Mouse (Mus musculus): ENCODE measurements around the gene Sdk1. TPM values are rescaled to one million over a fixed set of nuclear protein-coding genes. Genes with fewer than 3 reads are reported as not detected.

The Sdk1 gene
- polyA plus RNA-seq, 1 experiment from 2014 or later, result 1.2 TPM

- no peak for ATAC-seq (ENCODE audit: insufficient number of reproducible peaks, low FRiP score, low TSS enrichment, low read depth)
- H3K9me3 ChIP-seq (ENCODE audit: control insufficient read depth, low read length), result no peaks in the 10 kb centered on the region
- no peak overlapping the region for H3K4me2 ChIP-seq (ENCODE audit: low read depth, severe bottlenecking)
- 56% methylated on average over 2 of the region's 2 CpGs for WGBS
- H3K27ac ChIP-seq (replicated peaks; ENCODE audit: low read depth, low read length), result no peak overlapping the region
- DNase-seq (ENCODE audit: low spot score), result no peak
- no peak overlapping the region for H3K4me3 ChIP-seq (ENCODE audit: low read depth, low read length)
- H3K4me1 ChIP-seq (ENCODE audit: control insufficient read depth, insufficient read depth, low read length), result no peaks in the 10 kb centered on the region
- no peaks in the 10 kb centered on the region for H3K27me3 ChIP-seq (ENCODE audit: control insufficient read depth, insufficient read depth, low read length)
- H3K9ac ChIP-seq (ENCODE audit: low read length), result no peak overlapping the region
- no peaks in the 10 kb centered on the region for H3K36me3 ChIP-seq (ENCODE audit: control insufficient read depth, insufficient read depth, low read length)
These were observed 62.5 kb downstream of the Sdk1 start for GRCm38 (mm10) chr5:141303746-141304145.

GRCm38 (mm10) chr5:141304706-141305105, 63.4 kb downstream of the Sdk1 start:
- Histone ChIP-seq H3K9ac (ENCODE audit: low read length) (no peak overlapping the region), H3K4me2 (ENCODE audit: low read depth, severe bottlenecking) (no peak overlapping the region), H3K27me3 (ENCODE audit: control insufficient read depth, insufficient read depth, low read length) (no peaks in the 10 kb centered on the region), H3K36me3 (ENCODE audit: control insufficient read depth, insufficient read depth, low read length) (no peaks in the 10 kb centered on the region), H3K27ac (replicated peaks; ENCODE audit: low read depth, low read length) (no peak overlapping the region), H3K4me1 (ENCODE audit: control insufficient read depth, insufficient read depth, low read length) (no peaks in the 10 kb centered on the region), H3K9me3 (ENCODE audit: control insufficient read depth, low read length) (no peaks in the 10 kb centered on the region), H3K4me3 (ENCODE audit: low read depth, low read length) (no peak overlapping the region)
- ATAC-seq (ENCODE audit: insufficient number of reproducible peaks, low FRiP score, low TSS enrichment, low read depth) (no peak), DNase-seq (ENCODE audit: low spot score) (no peak)
- 89% methylated on average over 2 of the region's 2 CpGs for WGBS

DNA sequence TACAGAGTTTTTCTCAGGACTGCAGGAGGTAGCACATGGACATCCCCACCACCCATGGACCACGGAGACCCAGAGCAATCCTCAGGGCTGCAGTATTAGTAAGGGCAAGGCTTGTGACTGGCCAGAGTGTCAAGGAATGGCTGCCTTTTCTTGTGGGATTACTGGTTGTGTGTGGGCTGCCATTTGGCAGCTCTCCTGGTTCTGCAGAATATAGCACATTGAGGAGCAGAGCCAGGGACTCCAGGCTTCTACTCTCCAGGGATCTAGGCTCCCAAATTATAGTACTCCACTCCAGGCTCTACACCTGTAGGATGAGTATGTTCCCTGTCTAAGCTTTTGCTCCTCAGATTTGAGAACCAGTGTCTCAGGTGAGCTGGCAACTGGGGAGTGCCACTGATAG, 69.4 kb downstream of the Sdk1 start:
- 77% methylated on average over 1 of the region's 1 CpGs for WGBS
- Histone ChIP-seq H3K4me2 (ENCODE audit: low read depth, severe bottlenecking) (no peak overlapping the region), H3K4me3 (ENCODE audit: low read depth, low read length) (no peak overlapping the region), H3K27me3 (ENCODE audit: control insufficient read depth, insufficient read depth, low read length) (no peaks in the 10 kb centered on the region), H3K9ac (ENCODE audit: low read length) (no peak overlapping the region), H3K36me3 (ENCODE audit: control insufficient read depth, insufficient read depth, low read length) (no peaks in the 10 kb centered on the region), H3K9me3 (ENCODE audit: control insufficient read depth, low read length) (no peaks in the 10 kb centered on the region), H3K4me1 (ENCODE audit: control insufficient read depth, insufficient read depth, low read length) (no peaks in the 10 kb centered on the region), H3K27ac (replicated peaks; ENCODE audit: low read depth, low read length) (no peak overlapping the region)
- DNase-seq (ENCODE audit: low spot score) (no peak), ATAC-seq (ENCODE audit: insufficient number of reproducible peaks, low FRiP score, low TSS enrichment, low read depth) (no peak)

DNA sequence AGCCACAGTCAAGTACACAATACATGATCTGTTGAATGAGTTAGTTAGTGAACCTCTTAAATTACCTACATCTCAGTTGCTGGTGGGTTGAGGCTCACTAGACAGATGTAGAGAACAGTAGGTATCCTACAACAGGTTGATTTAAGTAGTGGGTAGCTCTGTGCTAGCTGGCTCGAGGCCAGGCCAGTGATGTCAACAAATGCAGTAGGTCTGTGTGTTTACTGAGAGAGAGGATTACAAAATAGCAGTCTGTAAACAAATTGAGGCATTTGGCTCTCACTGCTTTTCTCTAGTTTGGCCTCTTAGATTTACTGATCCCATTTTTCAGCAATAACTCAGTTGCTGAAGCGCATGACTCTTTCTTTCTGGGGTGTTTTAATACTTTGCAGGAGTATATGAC, 70.5 kb downstream of the Sdk1 start:
- no peak for ATAC-seq (ENCODE audit: insufficient number of reproducible peaks, low FRiP score, low TSS enrichment, low read depth)
- DNase-seq (ENCODE audit: low spot score), result no peak
- Histone ChIP-seq H3K36me3 (ENCODE audit: control insufficient read depth, insufficient read depth, low read length) (no peaks in the 10 kb centered on the region), H3K4me3 (ENCODE audit: low read depth, low read length) (no peak overlapping the region), H3K4me2 (ENCODE audit: low read depth, severe bottlenecking) (no peak overlapping the region), H3K27ac (replicated peaks; ENCODE audit: low read depth, low read length) (no peak overlapping the region), H3K4me1 (ENCODE audit: control insufficient read depth, insufficient read depth, low read length) (no peaks in the 10 kb centered on the region), H3K9me3 (ENCODE audit: control insufficient read depth, low read length) (no peaks in the 10 kb centered on the region), H3K27me3 (ENCODE audit: control insufficient read depth, insufficient read depth, low read length) (no peaks in the 10 kb centered on the region), H3K9ac (ENCODE audit: low read length) (no peak overlapping the region)
- WGBS, result 67% methylated on average over 2 of the region's 2 CpGs

- 86% methylated on average over 4 of the region's 4 CpGs for WGBS
- H3K9ac ChIP-seq (ENCODE audit: low read length), result no peak overlapping the region
- H3K27ac ChIP-seq (replicated peaks; ENCODE audit: low read depth, low read length), result no peak overlapping the region
- H3K9me3 ChIP-seq (ENCODE audit: control insufficient read depth, low read length), result no peaks in the 10 kb centered on the region
- no peaks in the 10 kb centered on the region for H3K27me3 ChIP-seq (ENCODE audit: control insufficient read depth, insufficient read depth, low read length)
- ATAC-seq (ENCODE audit: insufficient number of reproducible peaks, low FRiP score, low TSS enrichment, low read depth) (no peak), DNase-seq (ENCODE audit: low spot score) (no peak)
- no peaks in the 10 kb centered on the region for H3K4me1 ChIP-seq (ENCODE audit: control insufficient read depth, insufficient read depth, low read length)
- H3K4me2 ChIP-seq (ENCODE audit: low read depth, severe bottlenecking), result no peak overlapping the region
- no peak overlapping the region for H3K4me3 ChIP-seq (ENCODE audit: low read depth, low read length)
- H3K36me3 ChIP-seq (ENCODE audit: control insufficient read depth, insufficient read depth, low read length), result no peaks in the 10 kb centered on the region
These were observed 71.0 kb downstream of the Sdk1 start for GRCm38 (mm10) chr5:141312305-141312704.

- Histone ChIP-seq H3K4me2 (ENCODE audit: low read depth, severe bottlenecking) (no peak overlapping the region), H3K27ac (replicated peaks; ENCODE audit: low read depth, low read length) (no peak overlapping the region), H3K9me3 (ENCODE audit: control insufficient read depth, low read length) (no peaks in the 10 kb centered on the region), H3K4me1 (ENCODE audit: control insufficient read depth, insufficient read depth, low read length) (no peaks in the 10 kb centered on the region), H3K9ac (ENCODE audit: low read length) (no peak overlapping the region), H3K36me3 (ENCODE audit: control insufficient read depth, insufficient read depth, low read length) (no peaks in the 10 kb centered on the region), H3K4me3 (ENCODE audit: low read depth, low read length) (no peak overlapping the region), H3K27me3 (ENCODE audit: control insufficient read depth, insufficient read depth, low read length) (no peaks in the 10 kb centered on the region)
- WGBS, result 85% methylated on average over 4 of the region's 4 CpGs
- DNase-seq (ENCODE audit: low spot score) (no peak), ATAC-seq (ENCODE audit: insufficient number of reproducible peaks, low FRiP score, low TSS enrichment, low read depth) (no peak)
These were observed 75.8 kb downstream of the Sdk1 start for GRCm38 (mm10) chr5:141317095-141317494.

- DNase-seq (ENCODE audit: low spot score) (no peak), ATAC-seq (ENCODE audit: insufficient number of reproducible peaks, low FRiP score, low TSS enrichment, low read depth) (no peak)
- WGBS, result 91% methylated on average over 4 of the region's 4 CpGs
- Histone ChIP-seq H3K27ac (replicated peaks; ENCODE audit: low read depth, low read length) (no peak overlapping the region), H3K27me3 (ENCODE audit: control insufficient read depth, insufficient read depth, low read length) (no peaks in the 10 kb centered on the region), H3K9me3 (ENCODE audit: control insufficient read depth, low read length) (no peaks in the 10 kb centered on the region), H3K9ac (ENCODE audit: low read length) (no peak overlapping the region), H3K36me3 (ENCODE audit: control insufficient read depth, insufficient read depth, low read length) (no peaks in the 10 kb centered on the region), H3K4me3 (ENCODE audit: low read depth, low read length) (no peak overlapping the region), H3K4me2 (ENCODE audit: low read depth, severe bottlenecking) (no peak overlapping the region), H3K4me1 (ENCODE audit: control insufficient read depth, insufficient read depth, low read length) (no peaks in the 10 kb centered on the region)
These were observed 83.6 kb downstream of the Sdk1 start for GRCm38 (mm10) chr5:141324910-141325309.

- Histone ChIP-seq H3K4me2 (ENCODE audit: low read depth, severe bottlenecking) (no peak overlapping the region), H3K4me3 (ENCODE audit: low read depth, low read length) (no peak overlapping the region), H3K4me1 (ENCODE audit: control insufficient read depth, insufficient read depth, low read length) (no peaks in the 10 kb centered on the region), H3K27me3 (ENCODE audit: control insufficient read depth, insufficient read depth, low read length) (no peaks in the 10 kb centered on the region), H3K9me3 (ENCODE audit: control insufficient read depth, low read length) (0 out of 2 replicates have a peak, but pooled peaks cover 3% of the 10 kb centered on the region), H3K36me3 (ENCODE audit: control insufficient read depth, insufficient read depth, low read length) (no peaks in the 10 kb centered on the region; the same call in 1 of the 2 replicates), H3K27ac (replicated peaks; ENCODE audit: low read depth, low read length) (no peak overlapping the region), H3K9ac (ENCODE audit: low read length) (no peak overlapping the region)
- DNase-seq (ENCODE audit: low spot score) (no peak), ATAC-seq (ENCODE audit: insufficient number of reproducible peaks, low FRiP score, low TSS enrichment, low read depth) (no peak)
- WGBS, result 91% methylated on average over 4 of the region's 4 CpGs
These were observed 103.1 kb downstream of the Sdk1 start for GRCm38 (mm10) chr5:141344376-141344775.

DNA sequence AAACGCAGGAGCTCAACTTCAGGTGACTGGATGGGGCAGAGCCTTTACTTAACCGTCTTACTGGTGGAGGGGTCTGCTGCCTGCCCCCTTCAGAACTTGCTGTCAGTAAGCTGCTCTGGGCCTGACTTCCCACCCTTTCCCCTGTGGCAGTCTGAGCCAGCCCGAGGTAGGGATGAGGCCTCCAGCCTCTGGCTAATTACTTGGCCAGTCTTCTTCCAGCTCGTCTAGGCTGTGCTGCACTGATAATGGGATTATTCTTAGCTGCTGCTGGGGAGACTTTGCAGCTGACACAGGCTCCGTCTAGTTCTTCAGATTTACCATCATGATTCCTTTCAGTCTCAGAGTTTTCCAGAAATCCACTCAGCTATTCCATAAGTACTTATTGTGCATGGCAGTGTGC, 104.2 kb downstream of the Sdk1 start:
- WGBS, result 67% methylated on average over 5 of the region's 5 CpGs
- no peak overlapping the region for H3K4me2 ChIP-seq (ENCODE audit: low read depth, severe bottlenecking)
- H3K9me3 ChIP-seq (ENCODE audit: control insufficient read depth, low read length), result 0 out of 2 replicates have a peak, but pooled peaks cover 3% of the 10 kb centered on the region
- no peaks in the 10 kb centered on the region for H3K27me3 ChIP-seq (ENCODE audit: control insufficient read depth, insufficient read depth, low read length)
- ATAC-seq (ENCODE audit: insufficient number of reproducible peaks, low FRiP score, low TSS enrichment, low read depth), result no peak
- no peaks in the 10 kb centered on the region for H3K4me1 ChIP-seq (ENCODE audit: control insufficient read depth, insufficient read depth, low read length)
- H3K4me3 ChIP-seq (ENCODE audit: low read depth, low read length), result no peak overlapping the region
- H3K36me3 ChIP-seq (ENCODE audit: control insufficient read depth, insufficient read depth, low read length), result no peaks in the 10 kb centered on the region; the same call in 1 of the 2 replicates
- H3K9ac ChIP-seq (ENCODE audit: low read length), result no peak overlapping the region
- no peak overlapping the region for H3K27ac ChIP-seq (replicated peaks; ENCODE audit: low read depth, low read length)
- DNase-seq (ENCODE audit: low spot score), result no peak

Measured in limb, embryonic 11.5 days (tissue).